Mouse (Mus musculus) intestine, postnatal 0 days (tissue): ENCODE measurements around the gene Rbm3. TPM values are rescaled to one million over a fixed set of nuclear protein-coding genes. Genes with fewer than 3 reads are reported as not detected.

Experiments
- ATAC-seq: fragments of 200-750 bp; cut with Nextera tagmentation; 2 replicates; pipeline ENCODE4 v1.8.0; 2017; ENCODE audit warnings: mild to moderate bottlenecking, moderate TSS enrichment, moderate library complexity
- H3K27ac ChIP-seq: fragments of 300-500 bp; sonication (generic); 2 replicates; pipeline ENCODE4 v1.5.1; 2014; ENCODE audit warnings: mild to moderate bottlenecking, low read depth, low read length, moderate library complexity
- H3K27me3 ChIP-seq: fragments of 300-500 bp; sonication (generic); replicated peaks from 2 replicates; pipeline ENCODE4 v1.6.1; 2014; ENCODE audit warnings: low read length, mixed read lengths; ENCODE audit not compliant: control insufficient read depth, insufficient read depth
- H3K36me3 ChIP-seq: fragments of 300-500 bp; sonication (generic); 2 replicates; pipeline ENCODE4 v1.6.1; 2014; ENCODE audit warnings: mild to moderate bottlenecking, moderate library complexity; ENCODE audit not compliant: control insufficient read depth, insufficient read depth
- H3K4me1 ChIP-seq: fragments of 300-500 bp; sonication (generic); replicated peaks from 2 replicates; pipeline ENCODE4 v1.6.1; 2014; ENCODE audit warnings: antibody characterized with exemption, low read length, mixed read lengths; ENCODE audit not compliant: control insufficient read depth, insufficient read depth
- H3K4me2 ChIP-seq: fragments of 300-500 bp; sonication (generic); replicated peaks from 2 replicates; pipeline ENCODE4 v1.6.1; 2014; ENCODE audit warnings: low read depth, mild to moderate bottlenecking, moderate library complexity
- H3K4me3 ChIP-seq: fragments of 300-500 bp; sonication (generic); 2 replicates; pipeline ENCODE4 v1.5.1; 2014; ENCODE audit warnings: low read depth, low read length
- H3K9ac ChIP-seq: fragments of 300-500 bp; sonication (generic); 2 replicates; pipeline ENCODE4 v1.6.1; 2014; ENCODE audit warnings: mild to moderate bottlenecking, low read depth, low read length
- H3K9me3 ChIP-seq: fragments of 300-500 bp; sonication (generic); 2 replicates; pipeline ENCODE4 v1.6.1; 2016; ENCODE audit warnings: mixed run types; ENCODE audit not compliant: control insufficient read depth
- CTCF ChIP-seq: sonication (generic); IDR thresholded peaks from 2 replicates; pipeline ENCODE4 v1.5.1; 2016; ENCODE audit warnings: low read depth, mild to moderate bottlenecking, control low read depth, antibody characterized with exemption, moderate library complexity
- WGBS: fragments of 180-500 bp; shearing (Covaris S2); extraction: QIAGEN DNeasy Blood & Tissue Kit; methylation state at CpG from one replicate; pipeline ENCODE4 v1.1.7; 2014; 5-methylcytosine and 5-hydroxymethylcytosine counted together
- polyA plus RNA-seq: library from polyadenylated mRNA; unstranded; fragments of >200 nt; fragmentation: Nextera tagmentation; extraction: Ambion mirVana; gene quantifications from 2 replicates; pipeline ENCODE4 v1.2.1, GENCODE M21; 2015

The Rbm3 gene
- polyA plus RNA-seq, 1 experiment from 2014 or later = 623 TPM

- no peak for ATAC-seq
These were observed 17.4 kb upstream of the Rbm3 start for GRCm38 (mm10) chrX:8163076-8163475.

GRCm38 (mm10) chrX:8143750-8144149 lies 1.9 kb downstream of the Rbm3 start:
- H3K4me3 ChIP-seq = no peak overlapping the region
- H3K9ac ChIP-seq = no peak overlapping the region
- TF ChIP-seq CTCF = no peak
- ATAC-seq = no peak
- H3K27me3 ChIP-seq = no peaks in the 10 kb centered on the region
- no peaks in the 10 kb centered on the region for H3K9me3 ChIP-seq
- H3K4me2 ChIP-seq = peak overlapping the region; percentile 61
- WGBS = 50% methylated on average over 7 of the region's 7 CpGs
- peaks cover 16% of the 10 kb centered on the region for H3K36me3 ChIP-seq
- H3K27ac ChIP-seq = no peak overlapping the region
- no peaks in the 10 kb centered on the region for H3K4me1 ChIP-seq

More at GRCm38 (mm10) chrX:8163076-8163475, 17.4 kb upstream of the Rbm3 start:
- Histone ChIP-seq H3K27me3 (no peaks in the 10 kb centered on the region), H3K9ac (no peak overlapping the region), H3K4me1 (no peaks in the 10 kb centered on the region), H3K36me3 (no peaks in the 10 kb centered on the region), H3K9me3 (no peaks in the 10 kb centered on the region), H3K4me2 (no peak overlapping the region), H3K27ac (no peak overlapping the region), H3K4me3 (no peak overlapping the region)
- 71% methylated on average over 5 of the region's 5 CpGs for WGBS
- TF ChIP-seq CTCF = no peak

- no peak for TF ChIP-seq CTCF
- Histone ChIP-seq H3K36me3 (peaks cover 16% of the 10 kb centered on the region), H3K4me2 (no peak overlapping the region), H3K4me1 (no peaks in the 10 kb centered on the region), H3K9me3 (no peaks in the 10 kb centered on the region), H3K27ac (no peak overlapping the region), H3K9ac (no peak overlapping the region), H3K4me3 (no peak overlapping the region), H3K27me3 (no peaks in the 10 kb centered on the region)
- no peak for ATAC-seq
- 78% methylated on average over 7 of the region's 7 CpGs for WGBS
These were observed 2.7 kb downstream of the Rbm3 start for GRCm38 (mm10) chrX:8142948-8143347.

- Histone ChIP-seq H3K27me3 (no peaks in the 10 kb centered on the region), H3K9me3 (no peaks in the 10 kb centered on the region), H3K4me1 (no peaks in the 10 kb centered on the region), H3K27ac (no peak overlapping the region), H3K4me3 (no peak overlapping the region), H3K9ac (no peak overlapping the region), H3K4me2 (no peak overlapping the region), H3K36me3 (peaks cover 16% of the 10 kb centered on the region)
- 69% methylated on average over 3 of the region's 3 CpGs for WGBS
- TF ChIP-seq CTCF = no peak
- ATAC-seq = no peak
These were observed 4.6 kb downstream of the Rbm3 start for GRCm38 (mm10) chrX:8141058-8141457.

- no peak overlapping the region for H3K9ac ChIP-seq
- 80% methylated on average over 2 of the region's 2 CpGs for WGBS
- no peak overlapping the region for H3K27ac ChIP-seq
- no peaks in the 10 kb centered on the region for H3K4me1 ChIP-seq
- no peak for ATAC-seq
- no peak for TF ChIP-seq CTCF
- no peak overlapping the region for H3K4me3 ChIP-seq
- no peak overlapping the region for H3K4me2 ChIP-seq
- no peaks in the 10 kb centered on the region for H3K27me3 ChIP-seq
- H3K36me3 ChIP-seq = peaks cover 16% of the 10 kb centered on the region
- no peaks in the 10 kb centered on the region for H3K9me3 ChIP-seq
These were observed 5.2 kb downstream of the Rbm3 start for GRCm38 (mm10) chrX:8140446-8140845.

GRCm38 (mm10) chrX:8139480-8139879 lies 6.2 kb downstream of the Rbm3 start:
- Histone ChIP-seq H3K36me3 (peaks cover 16% of the 10 kb centered on the region), H3K4me3 (no peak overlapping the region), H3K27ac (no peak overlapping the region), H3K27me3 (no peaks in the 10 kb centered on the region), H3K4me2 (no peak overlapping the region), H3K9ac (no peak overlapping the region), H3K9me3 (no peaks in the 10 kb centered on the region), H3K4me1 (no peaks in the 10 kb centered on the region)
- no peak for ATAC-seq
- TF ChIP-seq CTCF = peak; percentile 27
- WGBS = 28% methylated on average over 1 of the region's 1 CpGs

- H3K27me3 ChIP-seq = no peaks in the 10 kb centered on the region
- no peak for ATAC-seq
- no peak overlapping the region for H3K9ac ChIP-seq
- no peak overlapping the region for H3K27ac ChIP-seq
- no peaks in the 10 kb centered on the region for H3K4me1 ChIP-seq
- whole genome bisulfite sequencing = 48% methylated on average over 2 of the region's 2 CpGs
- H3K4me2 ChIP-seq = no peak overlapping the region
- H3K4me3 ChIP-seq = no peak overlapping the region
- H3K9me3 ChIP-seq = no peaks in the 10 kb centered on the region
- no peak for TF ChIP-seq CTCF
- H3K36me3 ChIP-seq = peaks cover 3% of the 10 kb centered on the region
These were observed 9.8 kb downstream of the Rbm3 start for GRCm38 (mm10) chrX:8135886-8136285.
